17 mouse cellular contexts compared by ENCODE assay signal in the genomic region with DNA sequence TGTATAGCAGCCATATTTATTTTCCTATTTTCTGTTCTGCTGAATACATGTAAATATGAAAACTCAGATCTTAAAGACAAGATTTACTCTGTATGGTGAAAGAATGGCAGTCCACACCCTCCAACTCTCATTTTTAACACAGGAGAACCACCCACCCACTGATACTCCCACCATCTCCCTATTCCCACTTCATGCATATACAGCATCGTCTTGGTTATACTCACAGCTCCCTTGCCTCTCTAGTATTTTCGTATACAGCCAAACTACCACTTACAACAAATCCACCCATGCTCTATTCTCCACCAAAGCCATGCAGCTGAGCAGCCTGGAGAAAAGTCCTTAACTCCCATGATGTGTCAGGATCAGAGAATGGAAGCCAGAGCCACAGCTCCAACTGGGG.
"Had no signal": no experiment of that assay in that cellular context is flagged by ENCODE, and none has a peak within 500 bp of the region (broad histone marks: within the 10 kb centered on the region; RNA-seq: fewer than 3 reads in every experiment).

No protein-coding gene starts in this region.

- H3K36me3 ChIP-seq: liver, embryonic 12.5 days; midbrain, embryonic 12.5 days; neural tube, embryonic 13.5 days; neural tube, embryonic 15.5 days had no signal

- H3K27ac ChIP-seq: liver, embryonic 12.5 days; liver, embryonic 14.5 days; midbrain, embryonic 12.5 days; neural tube, embryonic 13.5 days; neural tube, embryonic 15.5 days had no signal

- H3K9me3 ChIP-seq: liver, embryonic 12.5 days; midbrain, embryonic 12.5 days; neural tube, embryonic 13.5 days; neural tube, embryonic 15.5 days had no signal

- H3K4me2 ChIP-seq: liver, embryonic 12.5 days; lung, embryonic 14.5 days; midbrain, embryonic 12.5 days; neural tube, embryonic 13.5 days; neural tube, embryonic 15.5 days had no signal

- H3K4me3 ChIP-seq: liver, embryonic 12.5 days; midbrain, embryonic 12.5 days; myocyte; neural tube, embryonic 13.5 days; neural tube, embryonic 15.5 days had no signal

- H3K4me1 ChIP-seq: liver, embryonic 12.5 days; midbrain, embryonic 12.5 days; neural tube, embryonic 13.5 days; neural tube, embryonic 15.5 days had no signal

- H3K9ac ChIP-seq: liver, embryonic 12.5 days; liver, embryonic 14.5 days; lung, embryonic 14.5 days; midbrain, embryonic 12.5 days; neural tube, embryonic 13.5 days; neural tube, embryonic 15.5 days had no signal

- H3K27me3 ChIP-seq: liver, embryonic 12.5 days; midbrain, embryonic 12.5 days; neural tube, embryonic 13.5 days; neural tube, embryonic 15.5 days had no signal

- ATAC-seq: liver, embryonic 12.5 days had no signal

- DNase-seq: lung, adult 18-20 months; lung, embryonic 14.5 days; lung, postnatal 10 days; lung, postnatal 4 days; midbrain, embryonic 14.5 days; retina, postnatal 1 day; right cerebral cortex, postnatal 14 days; spleen, adult 18-20 months; thymus, adult 18-20 months; thymus, postnatal 14 days; thymus, postnatal 36 days had no signal
